ENCODE assay signal across 23 mouse cellular contexts in genomic region chr7:47076193-47076592, GRCm38 (mm10). TPM values are rescaled to one million over a fixed set of nuclear protein-coding genes. Genes with fewer than 3 reads are reported as not detected.
A peak's percentile ranks its signal among the peaks of the same experiment; 100 is the strongest.
DNase-seq lines count a peak whose midpoint lies in the region; ATAC-seq and TF ChIP-seq lines count a peak whose summit lies in the region.
"Had no signal": no experiment of that assay in that cellular context is flagged by ENCODE, and none has a peak within 500 bp of the region (broad histone marks: within the 10 kb centered on the region; RNA-seq: fewer than 3 reads in every experiment).

No protein-coding gene starts in this region.

- 0 out of 2 replicates have a peak overlapping the region, but pooled peaks have one; percentile 3 for H3K27ac ChIP-seq in hindbrain, embryonic 10.5 days
- H3K27ac ChIP-seq in hindbrain, embryonic 14.5 days, result no peak overlapping the region
- H3K27ac ChIP-seq in left cerebral cortex, adult 2 months, result 0 out of 2 replicates have a peak overlapping the region, but pooled peaks have one; percentile 28
- no peak overlapping the region for H3K27ac ChIP-seq in kidney, embryonic 15.5 days
- H3K27ac ChIP-seq: embryonic facial prominence, embryonic 10.5 days; embryonic facial prominence, embryonic 12.5 days; forebrain, embryonic 13.5 days; forebrain, embryonic 15.5 days had no signal

- no peaks in the 10 kb centered on the region for H3K9me3 ChIP-seq in hindbrain, embryonic 10.5 days
- H3K9me3 ChIP-seq in hindbrain, embryonic 14.5 days (ENCODE audit: control insufficient read depth, low read length), result no peaks in the 10 kb centered on the region
- H3K9me3 ChIP-seq in E14TG2a.4 (ENCODE audit: low read length), result no peaks in the 10 kb centered on the region
- no peaks in the 10 kb centered on the region for H3K9me3 ChIP-seq in kidney, embryonic 15.5 days (replicated peaks)
- H3K9me3 ChIP-seq: embryonic facial prominence, embryonic 10.5 days; embryonic facial prominence, embryonic 12.5 days; forebrain, embryonic 13.5 days; forebrain, embryonic 15.5 days had no signal

- TF ChIP-seq CTCF in left cerebral cortex, adult 2 months (IDR thresholded peaks at IDR 0.05), result no peak
- no peak for TF ChIP-seq CTCF in E14TG2a.4 (conservative IDR thresholded peaks at IDR 0.05; ENCODE audit: low read length)

- DNase-seq in cerebellum, postnatal 10 days, result peak; percentile 80 to 81
- no peak for DNase-seq in cerebellum, adult 8-10 months
- no peak for DNase-seq in hindbrain, embryonic 10.5 days (ENCODE audit: low spot score)
- no peak for DNase-seq in hindbrain, embryonic 14.5 days (ENCODE audit: low spot score)
- DNase-seq in left cerebral cortex, adult 2 months (ENCODE audit: extremely low spot score in 1 of 2, low spot score in 2 of 2), result no peak
- DNase-seq in left cerebral cortex, adult 9 months (ENCODE audit: low spot score in 2 of 2), result no peak
- DNase-seq: adrenal gland, adult 2 months; adrenal gland, postnatal 10 days; adrenal gland, postnatal 25 days; B cell, adult 2 months; cerebellum, adult 11 months; cerebellum, adult 18-20 months; cerebellum, adult 9-10 months; forebrain, postnatal 0 days had no signal

- H3K4me1 ChIP-seq in hindbrain, embryonic 10.5 days (replicated peaks), result peaks cover 5% of the 10 kb centered on the region
- H3K4me1 ChIP-seq in hindbrain, embryonic 14.5 days (replicated peaks; ENCODE audit: control insufficient read depth, insufficient read depth, low read length), result no peaks in the 10 kb centered on the region; the same call in 1 of the 2 replicates
- H3K4me1 ChIP-seq in E14TG2a.4 (replicated peaks; ENCODE audit: low read depth, low read length), result peaks cover 56% of the 10 kb centered on the region
- H3K4me1 ChIP-seq in kidney, embryonic 15.5 days, result peaks cover 35% of the 10 kb centered on the region
- H3K4me1 ChIP-seq: embryonic facial prominence, embryonic 12.5 days; forebrain, embryonic 13.5 days had no signal

- 88% methylated on average over 6 of the region's 6 CpGs for WGBS in hindbrain, embryonic 10.5 days
- WGBS in hindbrain, embryonic 14.5 days, result 87% methylated on average over 6 of the region's 6 CpGs
- WGBS in kidney, embryonic 15.5 days, result 88% methylated on average over 6 of the region's 6 CpGs

- intact Hi-C loops in left cerebral cortex, adult 2 months (cut with DNase I), result no loop called here

- H3K27me3 ChIP-seq in hindbrain, embryonic 10.5 days (ENCODE audit: insufficient read depth, poor library complexity, severe bottlenecking), result no peaks in the 10 kb centered on the region
- H3K27me3 ChIP-seq in hindbrain, embryonic 14.5 days (ENCODE audit: control insufficient read depth, insufficient read depth, low read length), result no peaks in the 10 kb centered on the region
- H3K27me3 ChIP-seq in E14TG2a.4 (ENCODE audit: insufficient read depth, low read length), result peaks cover 14% of the 10 kb centered on the region; the same call in 1 of the 2 replicates
- H3K27me3 ChIP-seq in kidney, embryonic 15.5 days, result no peaks in the 10 kb centered on the region
- H3K27me3 ChIP-seq: CH12.LX; embryonic facial prominence, embryonic 12.5 days; forebrain, embryonic 13.5 days; forebrain, embryonic 15.5 days had no signal

- H3K4me2 ChIP-seq in hindbrain, embryonic 14.5 days (replicated peaks), result no peak overlapping the region
- no peak overlapping the region for H3K4me2 ChIP-seq in kidney, embryonic 15.5 days
- H3K4me2 ChIP-seq: embryonic facial prominence, embryonic 12.5 days; forebrain, embryonic 13.5 days; forebrain, embryonic 15.5 days had no signal

- no peaks in the 10 kb centered on the region for H3K36me3 ChIP-seq in hindbrain, embryonic 10.5 days
- peaks cover 36% of the 10 kb centered on the region for H3K36me3 ChIP-seq in hindbrain, embryonic 14.5 days (replicated peaks; ENCODE audit: control insufficient read depth, insufficient read depth)
- no peaks in the 10 kb centered on the region for H3K36me3 ChIP-seq in E14TG2a.4 (ENCODE audit: insufficient read depth, low read length)
- no peaks in the 10 kb centered on the region for H3K36me3 ChIP-seq in kidney, embryonic 15.5 days
- H3K36me3 ChIP-seq: embryonic facial prominence, embryonic 10.5 days; embryonic facial prominence, embryonic 12.5 days; forebrain, embryonic 15.5 days had no signal

- no peak overlapping the region for H3K9ac ChIP-seq in hindbrain, embryonic 14.5 days
- H3K9ac ChIP-seq in kidney, embryonic 15.5 days, result no peak overlapping the region
- H3K9ac ChIP-seq: embryonic facial prominence, embryonic 12.5 days; forebrain, embryonic 13.5 days; forebrain, embryonic 15.5 days; forebrain, postnatal 0 days had no signal

- no peak for ATAC-seq in hindbrain, embryonic 14.5 days (ENCODE audit: low FRiP score)
- no peak for ATAC-seq in kidney, embryonic 15.5 days (replicated peaks; ENCODE audit: low FRiP score)
- ATAC-seq: CD4-positive, CD25-positive, alpha-beta regulatory T cell, adult 4 months; forebrain, embryonic 13.5 days; forebrain, embryonic 15.5 days; forebrain, postnatal 0 days had no signal

- no peak overlapping the region for H3K4me3 ChIP-seq in hindbrain, embryonic 10.5 days
- H3K4me3 ChIP-seq in hindbrain, embryonic 14.5 days (replicated peaks; ENCODE audit: low read length), result no peak overlapping the region
- no peak overlapping the region for H3K4me3 ChIP-seq in left cerebral cortex, adult 2 months
- 0 out of 2 replicates have a peak overlapping the region, but pooled peaks have one; percentile 20 for H3K4me3 ChIP-seq in E14TG2a.4 (replicated peaks; ENCODE audit: low read length)
- no peak overlapping the region for H3K4me3 ChIP-seq in kidney, embryonic 15.5 days (replicated peaks)
- H3K4me3 ChIP-seq: embryonic facial prominence, embryonic 10.5 days; embryonic facial prominence, embryonic 12.5 days; forebrain, embryonic 13.5 days; forebrain, embryonic 15.5 days had no signal

RNA-seq across cellular contexts. Expression of gene Tmem86a, which starts 25.8 kb away (rescaled TPM):
- polyA plus RNA-seq in hindbrain, embryonic 10.5 days (2016; fragmentation: Nextera tagmentation; extraction: Ambion mirVana), result 11.2 and 12.8 TPM in 2 replicates
- 21.0 and 22.1 TPM in 2 replicates for polyA plus RNA-seq in hindbrain, embryonic 14.5 days (2014; fragmentation: Nextera tagmentation; extraction: Ambion mirVana)
- total RNA-seq in left cerebral cortex, adult 2 months (2021), result 10 to 100 TPM; 12.5 to 14.7 TPM
- 28.1 and 30.2 TPM in 2 replicates for polyA plus RNA-seq in kidney, embryonic 15.5 days (2015; fragmentation: Nextera tagmentation; extraction: Ambion mirVana)

RNA-seq across cellular contexts. Expression of gene Ptpn5, which starts 57.3 kb away (rescaled TPM):
- polyA plus RNA-seq in hindbrain, embryonic 10.5 days (2016; fragmentation: Nextera tagmentation; extraction: Ambion mirVana), result 10.7 and 30.9 TPM in 2 replicates
- polyA plus RNA-seq in hindbrain, embryonic 14.5 days (2014; fragmentation: Nextera tagmentation; extraction: Ambion mirVana), result 162 and 171 TPM in 2 replicates
- 100 to 1,000 TPM; 171 to 187 TPM for total RNA-seq in left cerebral cortex, adult 2 months (2021)
- polyA plus RNA-seq in kidney, embryonic 15.5 days (2015; fragmentation: Nextera tagmentation; extraction: Ambion mirVana), result 0.66 and 0.92 TPM in 2 replicates
- total RNA-seq: MEL had no signal

Comparison
In these comparisons a context has a peak if more than half of its experiments do, and no peak if none do; other contexts are left out.
1. DNase-seq: peak in cerebellum, postnatal 10 days (2 of 2); none in cerebellum, adult 8-10 months (single experiment), hindbrain, embryonic 10.5 days (single experiment), hindbrain, embryonic 14.5 days (single experiment), left cerebral cortex, adult 2 months (0 of 2) and left cerebral cortex, adult 9 months (0 of 2).
2. H3K27ac ChIP-seq: peak in hindbrain, embryonic 10.5 days (single experiment) and left cerebral cortex, adult 2 months (single experiment); none in hindbrain, embryonic 14.5 days (single experiment) and kidney, embryonic 15.5 days (single experiment).